Mouse (Mus musculus): ENCODE results near the gene Gm20489.

The Gm20489 gene

GRCm38 (mm10) chrX:101268755-101269124 lies at the start of gene Gm20489:
TSS of gene Gm20489 (minus strand) at chrX:101269023.
- DNase-seq (ENCODE audit: low read depth, low spot score) = no peak

DNA sequence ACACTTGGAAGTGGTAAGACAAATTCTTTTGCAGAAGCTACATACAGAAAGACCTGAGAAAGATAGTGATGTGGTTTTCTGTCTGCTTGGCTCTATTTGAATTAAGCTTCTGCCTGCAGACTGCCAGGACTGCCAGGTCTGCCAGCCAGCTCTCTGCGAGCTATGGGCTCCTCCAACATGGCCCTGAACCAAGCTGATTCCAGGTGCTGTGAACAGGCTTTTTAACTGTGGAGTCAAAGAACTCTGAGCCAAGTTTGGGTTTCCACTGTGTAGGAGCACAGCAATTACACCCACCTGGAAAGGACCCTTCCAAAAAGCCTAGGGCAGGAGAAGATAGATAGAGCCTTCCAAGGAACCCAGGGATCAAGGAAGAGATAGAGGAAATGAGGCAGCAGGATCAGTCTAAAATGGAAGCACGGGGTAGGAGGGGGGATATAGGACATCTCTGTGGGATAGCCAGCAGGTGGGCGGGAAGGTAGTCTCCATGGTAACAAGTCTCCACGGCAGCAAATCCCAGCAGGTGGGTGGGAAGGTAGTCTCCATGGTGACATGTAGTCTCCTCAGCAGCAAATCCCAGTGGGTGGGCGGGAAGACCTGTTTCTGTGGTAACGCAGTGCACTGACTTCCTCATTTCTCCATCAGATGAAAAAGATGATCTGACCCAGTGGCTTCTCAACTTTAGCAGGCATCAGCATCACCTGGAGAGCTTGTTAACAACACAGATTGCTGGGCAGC lies 45.0 kb upstream of the Gm20489 start:
- peak; percentile 42 for DNase-seq (ENCODE audit: low read depth, low spot score)

DNA sequence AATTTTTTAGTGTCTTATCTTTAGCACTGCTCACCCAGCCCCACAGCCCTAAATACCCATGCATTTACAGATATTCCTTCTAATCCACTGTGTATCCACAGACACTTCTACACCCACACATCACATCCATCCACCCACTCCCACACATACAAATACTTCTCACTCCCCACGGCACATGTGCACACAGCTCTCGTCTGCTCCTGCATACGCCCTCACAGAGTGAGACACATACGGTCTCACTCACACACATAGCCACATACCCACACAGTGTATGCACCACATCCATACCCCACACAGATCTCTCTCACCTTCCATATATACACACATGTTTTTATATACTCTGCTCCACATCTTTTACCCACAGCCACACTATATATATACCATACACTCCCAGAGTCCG lies 40.5 kb upstream of the Gm20489 start:
- no peak for DNase-seq (ENCODE audit: low read depth, low spot score)

- no peak for DNase-seq (ENCODE audit: low read depth, low spot score)
These were observed 35.8 kb upstream of the Gm20489 start for GRCm38 (mm10) chrX:101304646-101305045.

DNA sequence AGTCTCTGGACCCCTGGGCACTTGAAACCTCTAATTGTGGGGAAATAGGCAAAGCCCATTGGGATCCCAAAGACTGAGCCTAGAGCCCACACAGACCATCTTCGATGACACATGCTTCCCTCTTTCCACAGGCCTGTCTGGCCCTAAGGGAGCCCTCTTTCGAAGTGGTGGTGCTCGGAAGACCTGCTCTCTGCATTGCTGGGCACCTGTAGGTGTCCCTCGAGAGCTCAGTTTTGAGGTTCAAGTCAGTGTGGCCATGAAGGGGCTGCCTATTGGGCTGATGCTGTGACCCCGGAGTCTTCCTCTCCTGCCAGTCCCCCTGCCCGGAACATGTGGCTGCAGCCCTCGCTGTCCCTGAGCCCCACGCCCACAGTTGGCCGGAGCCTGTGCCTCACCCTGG lies 32.8 kb upstream of the Gm20489 start:
- no peak for DNase-seq (ENCODE audit: low read depth, low spot score)

GRCm38 (mm10) chrX:101300427-101301030 lies 31.7 kb upstream of the Gm20489 start:
- peak; percentile 18 for DNase-seq (ENCODE audit: low read depth, low spot score)

DNA sequence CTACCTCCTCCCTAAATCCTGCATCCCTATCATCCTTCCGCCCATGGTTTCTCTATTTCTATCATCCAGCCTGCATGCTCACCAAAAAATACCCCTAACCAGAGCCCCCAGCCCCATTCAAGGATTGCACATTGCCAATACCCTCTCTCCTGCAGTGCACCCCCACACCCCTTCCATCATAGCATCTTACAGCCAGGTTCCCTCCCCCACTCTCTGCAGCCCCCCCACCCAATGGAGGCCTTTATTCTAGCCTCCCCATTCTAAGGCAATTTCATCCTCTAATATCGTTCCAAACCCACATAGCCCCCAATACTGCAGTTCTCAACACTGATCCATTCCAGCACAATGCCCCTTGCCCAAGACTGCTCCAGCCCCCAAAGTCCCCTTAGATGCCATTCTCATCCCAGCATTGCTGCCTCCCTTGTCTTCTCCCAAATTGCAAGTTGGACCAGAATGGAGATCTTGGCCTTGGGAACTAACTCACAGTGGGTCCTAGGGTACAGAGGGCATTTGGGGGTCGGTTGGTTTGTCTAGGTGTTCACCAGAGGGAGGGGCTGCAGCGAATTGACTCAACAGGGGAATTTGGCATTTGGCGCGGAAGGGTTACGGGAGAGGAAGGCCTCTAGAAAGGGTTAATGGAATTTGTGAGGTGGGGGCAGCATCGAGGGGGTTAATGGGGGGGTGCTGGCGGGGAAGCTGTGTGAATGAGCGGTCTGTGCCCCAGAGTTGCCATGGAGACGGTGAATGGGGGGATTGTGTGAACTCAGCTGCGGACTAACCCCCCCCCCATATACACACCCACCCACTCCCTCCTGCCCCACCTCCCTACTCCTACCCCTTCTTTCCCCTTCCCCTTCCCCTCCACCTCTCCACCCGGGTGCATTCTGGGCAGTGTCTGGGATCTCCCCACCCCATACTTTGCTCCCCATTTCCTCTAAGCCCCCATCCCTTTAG lies 30.9 kb upstream of the Gm20489 start:
- DNase-seq (ENCODE audit: low read depth, low spot score) = peak; percentile 59

DNA sequence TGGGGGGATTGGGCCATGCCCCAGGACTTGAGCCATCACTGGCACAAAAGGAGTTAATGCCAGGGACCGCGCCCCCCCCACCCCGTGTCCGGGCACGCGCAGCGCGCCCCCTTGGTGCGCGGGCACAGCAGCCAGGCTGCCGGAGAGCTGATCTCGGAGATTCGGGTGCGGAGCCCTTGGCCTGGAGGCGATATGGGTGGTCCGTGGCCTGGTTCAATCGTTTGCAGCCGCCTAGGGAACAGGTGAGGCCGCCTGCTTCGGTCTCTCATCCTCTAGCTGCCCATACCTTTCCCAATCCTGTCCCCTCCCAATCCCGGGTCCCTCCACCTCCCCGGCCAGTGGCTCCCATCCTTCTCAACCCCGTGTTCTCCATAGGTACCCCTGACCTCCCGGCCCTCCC lies 30.2 kb upstream of the Gm20489 start, which contains the start of gene Nlgn3:
Nlgn3 (plus strand) TSS at position 114 of the 400 bp plus-strand sequence.
- DNase-seq (ENCODE audit: low read depth, low spot score) = no peak

DNA sequence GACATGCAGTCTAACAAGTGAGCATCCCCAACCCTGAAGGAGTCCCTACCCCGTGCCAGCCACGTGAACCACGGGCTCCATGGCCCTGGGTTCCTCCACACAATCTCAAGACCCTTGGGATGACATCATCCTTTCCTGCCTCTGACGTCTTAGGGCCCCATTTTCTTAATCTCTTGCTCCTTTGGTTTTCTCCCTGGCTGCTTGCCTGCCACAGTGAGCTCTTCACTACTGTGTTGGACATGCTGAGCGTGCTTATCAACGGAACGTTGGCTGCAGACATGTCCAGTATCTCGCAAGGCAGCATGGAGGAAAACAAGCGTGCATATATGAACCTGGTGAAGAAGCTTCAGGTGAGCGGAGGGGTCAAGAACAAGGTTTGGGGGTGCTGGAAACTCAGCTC lies 21.3 kb upstream of the Gm20489 start:
- no peak for DNase-seq (ENCODE audit: low read depth, low spot score)

DNA sequence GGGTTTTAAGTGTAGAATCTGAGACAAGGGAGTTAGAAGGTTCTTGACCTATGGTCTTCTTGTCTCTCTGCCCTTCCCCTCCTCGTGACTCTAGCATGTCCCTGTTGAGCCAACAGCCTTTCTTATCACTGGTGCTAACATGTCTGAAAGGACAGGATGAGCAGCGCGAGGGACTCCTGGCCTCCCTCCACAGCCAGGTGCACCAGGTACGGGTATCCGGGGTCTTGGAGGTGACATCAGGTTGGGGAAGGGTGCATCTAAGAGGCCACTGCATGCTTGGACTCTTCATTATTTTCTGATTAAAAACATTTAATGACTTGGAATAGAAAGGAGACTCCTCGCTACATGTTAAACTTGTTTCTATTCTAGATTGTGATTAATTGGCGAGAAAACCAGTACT lies 20.2 kb upstream of the Gm20489 start:
- no peak for DNase-seq (ENCODE audit: low read depth, low spot score)

GRCm38 (mm10) chrX:101288432-101288831 lies 19.6 kb upstream of the Gm20489 start:
- no peak for DNase-seq (ENCODE audit: low read depth, low spot score)

DNA sequence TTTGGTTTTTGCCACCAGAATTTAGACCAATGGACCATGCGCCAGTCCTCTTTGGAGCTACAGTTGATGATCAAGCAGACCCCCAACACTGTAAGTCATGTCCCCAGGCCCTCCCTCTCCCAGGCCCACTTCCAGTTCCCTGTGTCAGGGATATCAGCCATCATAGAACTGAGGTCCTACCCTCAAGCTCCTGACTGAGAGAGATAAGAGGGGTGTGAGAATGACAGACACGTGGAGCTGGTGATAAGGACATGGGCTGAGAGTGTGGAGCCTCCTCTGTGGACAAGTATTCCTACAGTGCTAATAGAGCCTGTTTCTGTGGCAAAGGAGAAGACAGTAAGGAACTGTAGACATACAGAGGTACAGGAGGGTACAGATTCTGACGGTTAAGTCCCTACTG lies 18.7 kb upstream of the Gm20489 start:
- no peak for DNase-seq (ENCODE audit: low read depth, low spot score)

- no peak for DNase-seq (ENCODE audit: low read depth, low spot score)
These were observed 17.3 kb upstream of the Gm20489 start for GRCm38 (mm10) chrX:101285953-101286670.

- DNase-seq (ENCODE audit: low read depth, low spot score) = no peak
These were observed 16.7 kb upstream of the Gm20489 start for GRCm38 (mm10) chrX:101285534-101285933.

DNA sequence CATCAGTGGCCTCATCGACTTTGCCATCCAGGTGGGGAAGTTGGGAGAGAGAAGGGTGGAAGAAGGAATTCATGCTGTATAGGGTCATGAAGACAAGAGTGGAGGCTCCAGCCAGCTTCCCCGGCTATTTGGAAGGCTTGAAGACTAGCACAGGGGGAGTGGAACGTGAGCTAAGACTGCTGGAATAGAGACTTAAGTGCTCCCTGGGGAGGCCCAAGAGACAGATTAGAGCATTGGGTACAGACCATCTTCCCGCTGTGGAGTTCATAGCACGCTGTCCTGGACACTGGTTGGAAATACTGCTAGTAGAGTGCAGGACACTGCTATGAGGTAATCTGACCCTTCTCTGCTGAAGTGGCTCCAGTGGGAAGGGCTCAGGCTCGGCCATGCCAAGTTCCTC lies 14.0 kb upstream of the Gm20489 start:
- no peak for DNase-seq (ENCODE audit: low read depth, low spot score)

DNA sequence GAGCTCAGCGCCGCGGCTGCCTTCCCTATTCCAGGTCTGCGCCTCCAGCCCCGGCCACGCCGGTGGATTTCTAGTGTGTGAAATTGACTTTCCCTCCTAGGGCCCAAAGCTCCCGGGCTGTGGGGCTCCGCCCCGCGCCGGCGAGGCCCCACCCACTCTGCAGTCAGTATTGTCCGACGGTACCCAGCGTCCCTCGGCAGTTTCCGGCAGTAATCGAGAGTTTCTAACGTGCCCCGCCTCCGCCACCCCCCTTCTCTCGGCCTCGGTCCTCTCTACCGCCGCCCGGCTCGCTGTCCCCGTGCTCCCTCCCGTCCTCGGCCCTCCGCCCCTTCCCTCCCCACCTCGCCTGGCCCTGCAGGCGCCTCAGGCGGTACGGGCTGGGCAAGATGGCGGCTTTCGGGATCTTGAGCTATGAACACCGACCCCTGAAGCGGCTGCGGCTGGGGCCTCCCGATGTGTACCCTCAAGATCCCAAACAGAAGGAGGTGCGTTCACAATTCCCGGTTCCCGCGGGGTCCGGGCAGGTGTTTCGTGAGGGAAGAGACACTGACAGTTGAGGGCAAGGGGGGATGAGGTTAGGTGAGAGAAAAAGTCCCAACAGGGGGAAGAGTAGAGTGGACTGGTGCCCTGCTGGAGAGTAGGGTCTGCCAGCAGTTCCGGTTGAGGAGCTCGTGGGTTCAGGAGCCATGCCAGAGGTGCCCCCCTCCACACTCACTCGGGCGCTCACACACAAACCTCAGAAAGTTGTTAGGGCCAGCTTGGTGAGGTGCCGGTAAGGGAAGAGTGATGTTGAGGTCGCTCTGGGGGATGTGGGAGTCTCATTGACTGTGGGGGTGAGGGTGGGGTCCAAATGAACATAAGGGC lies 5.3 kb upstream of the Gm20489 start, which contains the start of gene Med12:
Med12 (plus strand) TSS at position 156 of the 864 bp plus-strand sequence.
- peak; percentile 57 for DNase-seq (ENCODE audit: low read depth, low spot score)

- no peak for DNase-seq (ENCODE audit: low read depth, low spot score)
These were observed 4.6 kb upstream of the Gm20489 start for GRCm38 (mm10) chrX:101273410-101273809.

DNA sequence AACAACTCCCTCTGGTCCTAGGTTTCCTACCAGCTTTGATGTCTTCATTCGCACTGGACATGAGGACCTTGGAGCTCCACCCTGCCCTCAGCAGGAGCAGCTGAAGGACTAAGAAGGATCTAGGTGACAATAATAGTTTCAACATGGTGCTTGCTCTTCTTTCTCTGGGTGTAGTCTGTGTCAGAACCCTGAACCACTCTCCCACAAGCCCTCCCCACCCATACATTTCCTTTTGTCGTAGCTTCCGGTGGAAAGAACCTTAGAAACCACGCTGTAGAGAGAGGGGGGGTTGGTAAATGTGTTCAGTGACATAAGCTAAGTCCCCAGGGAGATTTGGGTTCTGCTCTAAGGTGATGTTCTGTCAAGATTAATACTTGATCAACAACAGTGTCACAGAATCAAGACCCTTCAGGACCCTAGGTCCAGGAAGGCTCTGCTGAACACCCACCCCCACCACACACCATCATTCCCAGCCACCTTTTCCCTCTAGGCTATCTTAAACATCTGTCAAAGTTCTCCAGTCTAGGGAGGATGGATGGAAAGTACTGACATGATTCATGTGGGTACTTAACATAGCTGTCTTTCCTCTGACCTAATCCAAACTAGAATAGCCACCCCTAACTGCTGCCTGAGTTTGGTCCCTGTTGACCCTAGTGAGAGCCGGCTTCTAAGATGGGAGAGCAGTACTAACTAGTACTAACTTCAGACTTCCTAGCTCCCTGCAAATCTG lies 633 bp downstream of the Gm20489 start, which contains the start of gene Il2rg:
Il2rg (minus strand) TSS at position 231 of the 730 bp plus-strand sequence.
- no peak for DNase-seq (ENCODE audit: low read depth, low spot score)

GRCm38 (mm10) chrX:101266631-101267030 lies 2.2 kb downstream of the Gm20489 start:
- DNase-seq (ENCODE audit: low read depth, low spot score) = no peak

- DNase-seq (ENCODE audit: low read depth, low spot score) = no peak
These were observed 4.9 kb downstream of the Gm20489 start, which contains the start of gene Gm614 for GRCm38 (mm10) chrX:101263892-101264291. TSS of gene Gm614 (minus strand) at chrX:101263992.
